Mouse (Mus musculus): ENCODE measurements at regions not wholly inside any gene's neighbourhood (a gene's known extent, or its start where the extent isn't known, plus 50 kb on each side); places are given as distances from the start of the nearest gene placed in this dataset.

- Histone ChIP-seq H3K27me3 (ENCODE audit: control insufficient read depth, insufficient read depth, low read length) (no peaks in the 10 kb centered on the region), H3K36me3 (ENCODE audit: control insufficient read depth, insufficient read depth, low read length) (no peaks in the 10 kb centered on the region), H3K4me3 (ENCODE audit: low read depth, low read length) (no peak overlapping the region), H3K4me1 (ENCODE audit: control insufficient read depth, insufficient read depth, insufficient read length, low read length) (no peaks in the 10 kb centered on the region), H3K27ac (ENCODE audit: insufficient read depth, low read depth, low read length) (no peak overlapping the region)
- TF ChIP-seq CTCF (IDR thresholded peaks at IDR 0.05; ENCODE audit: extremely low read depth, insufficient read length, insufficient replicate concordance, low read depth, low read length), result no peak
- no peak for TF ChIP-seq POLR2A (IDR thresholded peaks at IDR 0.05; ENCODE audit: low read depth, low read length)
- WGBS, result 81% methylated on average over 3 of the region's 3 CpGs
Observed at GRCm38 (mm10) chr17:14579671-14580070, 114.4 kb downstream of the Thbs2 start.

DNA sequence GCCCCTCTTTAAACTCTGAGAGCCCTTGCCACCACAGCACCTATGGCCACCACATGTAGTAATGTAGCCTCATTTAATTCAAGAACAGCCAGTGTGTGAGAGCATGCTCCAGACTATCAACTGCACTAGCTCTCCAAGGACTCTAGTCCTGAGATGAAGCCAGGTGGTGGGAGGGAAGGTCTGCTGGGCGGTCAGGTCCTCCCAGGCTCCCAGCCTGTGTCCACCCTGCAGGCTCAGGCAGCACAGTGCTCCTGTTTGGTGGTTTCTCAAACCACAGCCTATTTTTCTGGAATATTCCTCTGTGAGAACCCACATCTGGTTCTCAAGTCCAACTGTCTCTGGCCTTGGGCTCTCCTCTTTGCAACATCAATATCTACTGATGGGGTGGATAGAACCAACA, 115.3 kb downstream of the Thbs2 start:
- 88% methylated on average over 1 of the region's 1 CpGs for WGBS
- H3K27me3 ChIP-seq (ENCODE audit: control insufficient read depth, insufficient read depth, low read length), result no peaks in the 10 kb centered on the region
- no peak overlapping the region for H3K4me3 ChIP-seq (ENCODE audit: low read depth, low read length)
- TF ChIP-seq POLR2A (IDR thresholded peaks at IDR 0.05; ENCODE audit: low read depth, low read length) (no peak), CTCF (IDR thresholded peaks at IDR 0.05; ENCODE audit: extremely low read depth, insufficient read length, insufficient replicate concordance, low read depth, low read length) (no peak)
- H3K4me1 ChIP-seq (ENCODE audit: control insufficient read depth, insufficient read depth, insufficient read length, low read length), result no peaks in the 10 kb centered on the region
- no peak overlapping the region for H3K27ac ChIP-seq (ENCODE audit: insufficient read depth, low read depth, low read length)
- no peaks in the 10 kb centered on the region for H3K36me3 ChIP-seq (ENCODE audit: control insufficient read depth, insufficient read depth, low read length)

GRCm38 (mm10) chr17:14578194-14578593, 115.8 kb downstream of the Thbs2 start:
- TF ChIP-seq POLR2A (IDR thresholded peaks at IDR 0.05; ENCODE audit: low read depth, low read length), result no peak
- TF ChIP-seq CTCF (IDR thresholded peaks at IDR 0.05; ENCODE audit: extremely low read depth, insufficient read length, insufficient replicate concordance, low read depth, low read length), result no peak
- H3K36me3 ChIP-seq (ENCODE audit: control insufficient read depth, insufficient read depth, low read length), result no peaks in the 10 kb centered on the region
- no peaks in the 10 kb centered on the region for H3K4me1 ChIP-seq (ENCODE audit: control insufficient read depth, insufficient read depth, insufficient read length, low read length)
- H3K27me3 ChIP-seq (ENCODE audit: control insufficient read depth, insufficient read depth, low read length), result no peaks in the 10 kb centered on the region
- H3K4me3 ChIP-seq (ENCODE audit: low read depth, low read length), result no peak overlapping the region
- WGBS, result 50% methylated on average over 3 of the region's 3 CpGs
- H3K27ac ChIP-seq (ENCODE audit: insufficient read depth, low read depth, low read length), result no peak overlapping the region

DNA sequence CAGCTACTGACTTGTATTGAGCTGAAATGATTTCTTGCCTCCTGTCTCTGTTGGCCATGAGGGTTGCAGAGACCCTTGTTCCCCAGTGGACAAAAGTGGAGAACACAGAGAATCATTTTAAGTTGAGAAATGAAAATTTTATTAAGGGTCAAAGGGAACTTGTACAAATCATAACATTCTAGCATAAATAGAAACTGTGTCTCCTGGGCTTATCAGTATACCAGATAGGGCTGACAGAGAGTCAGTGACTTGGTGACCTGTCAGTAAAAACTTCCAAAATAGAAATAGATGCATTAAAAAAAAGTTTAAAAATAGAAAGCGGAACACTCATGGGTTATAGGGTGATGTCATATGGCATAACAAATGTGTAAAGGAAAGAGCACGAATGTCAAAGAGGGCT, 117.9 kb downstream of the Thbs2 start:
- no peaks in the 10 kb centered on the region for H3K36me3 ChIP-seq (ENCODE audit: control insufficient read depth, insufficient read depth, low read length)
- TF ChIP-seq CTCF (IDR thresholded peaks at IDR 0.05; ENCODE audit: extremely low read depth, insufficient read length, insufficient replicate concordance, low read depth, low read length), result no peak
- TF ChIP-seq POLR2A (IDR thresholded peaks at IDR 0.05; ENCODE audit: low read depth, low read length), result no peak
- H3K27me3 ChIP-seq (ENCODE audit: control insufficient read depth, insufficient read depth, low read length), result no peaks in the 10 kb centered on the region
- WGBS, result 58% methylated on average over 2 of the region's 2 CpGs
- H3K4me3 ChIP-seq (ENCODE audit: low read depth, low read length), result no peak overlapping the region
- no peaks in the 10 kb centered on the region for H3K4me1 ChIP-seq (ENCODE audit: control insufficient read depth, insufficient read depth, insufficient read length, low read length)
- no peak overlapping the region for H3K27ac ChIP-seq (ENCODE audit: insufficient read depth, low read depth, low read length)

- WGBS, result 87% methylated on average over 7 of the region's 7 CpGs
- H3K4me1 ChIP-seq (ENCODE audit: control insufficient read depth, insufficient read depth, insufficient read length, low read length), result no peaks in the 10 kb centered on the region
- no peak overlapping the region for H3K27ac ChIP-seq (ENCODE audit: insufficient read depth, low read depth, low read length)
- no peaks in the 10 kb centered on the region for H3K27me3 ChIP-seq (ENCODE audit: control insufficient read depth, insufficient read depth, low read length)
- H3K4me3 ChIP-seq (ENCODE audit: low read depth, low read length), result no peak overlapping the region
- no peaks in the 10 kb centered on the region for H3K36me3 ChIP-seq (ENCODE audit: control insufficient read depth, insufficient read depth, low read length)
- no peak for TF ChIP-seq POLR2A (IDR thresholded peaks at IDR 0.05; ENCODE audit: low read depth, low read length)
- TF ChIP-seq CTCF (IDR thresholded peaks at IDR 0.05; ENCODE audit: extremely low read depth, insufficient read length, insufficient replicate concordance, low read depth, low read length), result no peak
Observed at GRCm38 (mm10) chr17:14571143-14571542, 122.9 kb downstream of the Thbs2 start.

DNA sequence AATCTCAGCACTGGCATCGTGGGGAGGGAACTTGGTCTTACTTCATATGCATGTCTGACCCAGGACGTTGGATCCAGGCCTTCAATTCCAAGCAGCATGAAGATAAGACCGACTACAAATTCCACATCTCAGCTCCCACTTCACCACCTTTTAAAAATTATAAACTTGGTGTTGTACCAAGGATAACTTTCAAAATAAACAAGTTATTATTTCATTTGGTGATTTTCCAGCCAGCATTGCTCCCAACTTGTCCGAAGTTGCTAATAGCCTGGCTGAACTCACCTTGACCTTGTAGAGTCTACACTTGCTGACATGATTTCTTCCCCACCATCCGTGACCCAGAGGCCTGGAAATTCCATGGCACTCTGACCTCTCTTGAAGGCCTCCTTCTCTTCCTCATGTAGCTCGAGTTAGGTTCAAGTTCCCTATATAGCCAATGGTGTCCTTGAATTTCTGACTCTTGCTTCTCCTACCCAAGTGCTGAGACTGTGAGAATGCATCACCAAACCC, 123.7 kb downstream of the Thbs2 start:
- H3K4me3 ChIP-seq (ENCODE audit: low read depth, low read length), result no peak overlapping the region
- no peak overlapping the region for H3K27ac ChIP-seq (ENCODE audit: insufficient read depth, low read depth, low read length)
- TF ChIP-seq POLR2A (IDR thresholded peaks at IDR 0.05; ENCODE audit: low read depth, low read length), result no peak
- TF ChIP-seq CTCF (IDR thresholded peaks at IDR 0.05; ENCODE audit: extremely low read depth, insufficient read length, insufficient replicate concordance, low read depth, low read length), result no peak
- no peaks in the 10 kb centered on the region for H3K36me3 ChIP-seq (ENCODE audit: control insufficient read depth, insufficient read depth, low read length)
- 62% methylated on average over 6 of the region's 6 CpGs for WGBS
- no peaks in the 10 kb centered on the region for H3K27me3 ChIP-seq (ENCODE audit: control insufficient read depth, insufficient read depth, low read length)
- no peaks in the 10 kb centered on the region for H3K4me1 ChIP-seq (ENCODE audit: control insufficient read depth, insufficient read depth, insufficient read length, low read length)

- H3K4me1 ChIP-seq (ENCODE audit: control insufficient read depth, insufficient read depth, insufficient read length, low read length), result no peaks in the 10 kb centered on the region
- H3K36me3 ChIP-seq (ENCODE audit: control insufficient read depth, insufficient read depth, low read length), result no peaks in the 10 kb centered on the region
- H3K27ac ChIP-seq (ENCODE audit: insufficient read depth, low read depth, low read length), result no peak overlapping the region
- WGBS, result 85% methylated on average over 6 of the region's 6 CpGs
- TF ChIP-seq CTCF (IDR thresholded peaks at IDR 0.05; ENCODE audit: extremely low read depth, insufficient read length, insufficient replicate concordance, low read depth, low read length), result no peak
- no peak for TF ChIP-seq POLR2A (IDR thresholded peaks at IDR 0.05; ENCODE audit: low read depth, low read length)
- no peaks in the 10 kb centered on the region for H3K27me3 ChIP-seq (ENCODE audit: control insufficient read depth, insufficient read depth, low read length)
- no peak overlapping the region for H3K4me3 ChIP-seq (ENCODE audit: low read depth, low read length)
Observed at GRCm38 (mm10) chr17:14562191-14562590, 131.8 kb downstream of the Thbs2 start.

- Histone ChIP-seq H3K4me3 (ENCODE audit: low read depth, low read length) (no peak overlapping the region), H3K36me3 (ENCODE audit: control insufficient read depth, insufficient read depth, low read length) (no peaks in the 10 kb centered on the region), H3K27me3 (ENCODE audit: control insufficient read depth, insufficient read depth, low read length) (no peaks in the 10 kb centered on the region), H3K27ac (ENCODE audit: insufficient read depth, low read depth, low read length) (no peak overlapping the region), H3K4me1 (ENCODE audit: control insufficient read depth, insufficient read depth, insufficient read length, low read length) (no peaks in the 10 kb centered on the region)
- TF ChIP-seq CTCF (IDR thresholded peaks at IDR 0.05; ENCODE audit: extremely low read depth, insufficient read length, insufficient replicate concordance, low read depth, low read length) (no peak), POLR2A (IDR thresholded peaks at IDR 0.05; ENCODE audit: low read depth, low read length) (no peak)
Observed at GRCm38 (mm10) chr17:14557214-14557613, 136.8 kb downstream of the Thbs2 start.
